Mouse (Mus musculus): ENCODE measurements at regions not wholly inside any gene's neighbourhood (a gene's known extent, or its start where the extent isn't known, plus 50 kb on each side); places are given as distances from the start of the nearest gene placed in this dataset.

GRCm38 (mm10) chr10:126413786-126414185 is 447.8 kb downstream of the Lrig3 start:
- no peaks in the 10 kb centered on the region for H3K4me1 ChIP-seq (ENCODE audit: control insufficient read depth, insufficient read depth, low read length)
- WGBS: 52% methylated on average over 7 of the region's 7 CpGs
- H3K9me3 ChIP-seq (ENCODE audit: control insufficient read depth, low read length): peaks cover 7% of the 10 kb centered on the region; the same call in 1 of the 2 replicates
- no peak overlapping the region for H3K4me2 ChIP-seq (replicated peaks; ENCODE audit: low read depth, low read length)
- H3K4me3 ChIP-seq (ENCODE audit: low read length): no peak overlapping the region
- no peak overlapping the region for H3K27ac ChIP-seq (ENCODE audit: low read depth, low read length)
- no peaks in the 10 kb centered on the region for H3K36me3 ChIP-seq (ENCODE audit: control insufficient read depth, insufficient read depth, low read length)
- no peak for ATAC-seq (ENCODE audit: low FRiP score, low TSS enrichment)
- H3K27me3 ChIP-seq (ENCODE audit: control insufficient read depth, insufficient read depth, low read length): no peaks in the 10 kb centered on the region
- H3K9ac ChIP-seq (ENCODE audit: low read depth, low read length): no peak overlapping the region

DNA sequence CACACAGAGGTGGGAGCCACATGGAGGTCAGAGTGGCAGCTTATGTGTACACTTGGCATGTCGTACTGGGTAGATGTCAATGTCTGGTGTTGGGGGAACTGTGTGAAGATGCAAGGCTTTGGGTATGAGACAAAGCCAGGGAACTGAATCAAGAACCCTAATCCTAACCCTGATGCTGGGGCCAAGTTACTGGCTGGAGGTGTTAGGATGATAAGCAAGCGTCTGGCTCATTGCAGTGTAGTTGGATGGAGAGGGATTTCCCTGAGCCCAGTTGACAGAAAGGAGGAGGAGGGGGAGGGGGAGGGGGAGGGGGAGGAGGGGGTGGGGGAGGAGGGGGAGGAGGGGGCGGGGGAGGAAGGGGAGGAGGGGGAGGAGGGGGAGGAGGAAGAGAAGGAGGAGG is 426.3 kb downstream of the Lrig3 start:
- H3K27ac ChIP-seq (ENCODE audit: low read depth, low read length): no peak overlapping the region
- no peaks in the 10 kb centered on the region for H3K36me3 ChIP-seq (ENCODE audit: control insufficient read depth, insufficient read depth, low read length)
- H3K27me3 ChIP-seq (ENCODE audit: control insufficient read depth, insufficient read depth, low read length): no peaks in the 10 kb centered on the region
- no peak overlapping the region for H3K4me3 ChIP-seq (ENCODE audit: low read length)
- no peak overlapping the region for H3K9ac ChIP-seq (ENCODE audit: low read depth, low read length)
- H3K4me1 ChIP-seq (ENCODE audit: control insufficient read depth, insufficient read depth, low read length): no peaks in the 10 kb centered on the region
- WGBS: 88% methylated on average over 2 of the region's 3 CpGs
- H3K4me2 ChIP-seq (replicated peaks; ENCODE audit: low read depth, low read length): no peak overlapping the region
- no peaks in the 10 kb centered on the region for H3K9me3 ChIP-seq (ENCODE audit: control insufficient read depth, low read length)
- ATAC-seq (ENCODE audit: low FRiP score, low TSS enrichment): no peak

DNA sequence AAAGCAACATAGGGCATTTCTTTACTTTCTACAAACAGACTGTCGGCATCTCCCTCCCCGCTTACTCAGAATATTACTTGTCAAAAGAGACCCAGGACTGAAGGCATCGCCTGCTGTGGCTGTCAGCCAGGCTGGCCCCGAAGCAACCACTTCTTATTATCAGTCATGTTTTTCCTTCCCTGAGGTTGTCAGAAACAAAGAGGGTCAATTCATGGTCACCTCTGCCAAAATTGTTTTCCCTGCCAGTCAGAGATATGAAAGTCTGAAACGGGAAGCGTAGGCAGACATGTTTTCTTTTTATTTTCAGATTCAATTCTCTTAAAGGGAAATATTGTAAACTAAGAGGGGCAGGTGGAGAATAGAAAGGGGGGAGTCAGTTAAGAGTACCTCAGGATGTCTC is 425.8 kb downstream of the Lrig3 start:
- Histone ChIP-seq H3K36me3 (ENCODE audit: control insufficient read depth, insufficient read depth, low read length) (no peaks in the 10 kb centered on the region), H3K27ac (ENCODE audit: low read depth, low read length) (no peak overlapping the region), H3K9me3 (ENCODE audit: control insufficient read depth, low read length) (no peaks in the 10 kb centered on the region), H3K4me3 (ENCODE audit: low read length) (no peak overlapping the region), H3K9ac (ENCODE audit: low read depth, low read length) (no peak overlapping the region), H3K27me3 (ENCODE audit: control insufficient read depth, insufficient read depth, low read length) (no peaks in the 10 kb centered on the region), H3K4me1 (ENCODE audit: control insufficient read depth, insufficient read depth, low read length) (no peaks in the 10 kb centered on the region), H3K4me2 (replicated peaks; ENCODE audit: low read depth, low read length) (no peak overlapping the region)
- ATAC-seq (ENCODE audit: low FRiP score, low TSS enrichment): no peak
- 77% methylated on average over 6 of the region's 6 CpGs for WGBS

DNA sequence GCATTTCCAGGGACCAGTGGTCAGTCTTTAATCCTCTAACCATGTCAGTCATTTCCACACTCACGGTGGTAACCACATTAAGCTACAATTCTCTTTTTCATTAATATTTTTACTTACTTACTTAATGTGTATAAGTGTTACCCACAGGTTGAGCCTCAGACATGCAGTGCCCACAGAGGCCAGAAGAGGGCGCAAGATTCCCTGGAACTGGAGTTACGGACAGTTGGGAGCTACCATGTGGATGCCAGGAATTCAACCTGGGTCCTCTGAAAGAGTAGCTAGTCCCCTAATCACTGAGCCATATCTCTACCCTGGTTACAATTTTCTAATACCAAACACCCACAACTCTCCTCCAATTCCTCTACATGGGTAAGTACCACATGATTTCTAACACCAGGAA is 420.5 kb downstream of the Lrig3 start:
- Histone ChIP-seq H3K4me1 (ENCODE audit: control insufficient read depth, insufficient read depth, low read length) (no peaks in the 10 kb centered on the region), H3K4me3 (ENCODE audit: low read length) (no peak overlapping the region), H3K4me2 (replicated peaks; ENCODE audit: low read depth, low read length) (no peak overlapping the region), H3K36me3 (ENCODE audit: control insufficient read depth, insufficient read depth, low read length) (no peaks in the 10 kb centered on the region), H3K27me3 (ENCODE audit: control insufficient read depth, insufficient read depth, low read length) (no peaks in the 10 kb centered on the region), H3K9ac (ENCODE audit: low read depth, low read length) (no peak overlapping the region), H3K27ac (ENCODE audit: low read depth, low read length) (no peak overlapping the region), H3K9me3 (ENCODE audit: control insufficient read depth, low read length) (no peaks in the 10 kb centered on the region)
- ATAC-seq (ENCODE audit: low FRiP score, low TSS enrichment): no peak
- WGBS: 82% methylated on average over 3 of the region's 3 CpGs

DNA sequence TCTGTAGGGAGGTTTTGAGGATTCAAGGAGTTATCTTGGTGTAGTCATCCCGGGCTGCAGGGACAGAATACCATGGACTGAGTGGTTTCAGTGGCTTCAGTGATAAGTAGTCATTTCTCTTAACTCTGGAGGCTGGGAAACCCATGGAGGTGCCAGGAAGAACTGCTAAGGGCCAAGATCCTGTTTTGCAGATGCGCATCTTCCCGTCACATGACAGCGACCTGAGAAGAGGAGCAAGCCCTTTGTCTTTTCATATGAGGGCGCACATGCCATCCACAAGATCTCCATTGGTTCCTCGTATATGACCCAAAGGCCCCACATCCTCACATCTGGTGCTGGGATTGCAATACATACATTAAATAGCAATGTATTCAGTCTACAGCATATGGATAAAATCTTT is 419.7 kb downstream of the Lrig3 start:
- H3K9ac ChIP-seq (ENCODE audit: low read depth, low read length): no peak overlapping the region
- no peaks in the 10 kb centered on the region for H3K36me3 ChIP-seq (ENCODE audit: control insufficient read depth, insufficient read depth, low read length)
- no peaks in the 10 kb centered on the region for H3K27me3 ChIP-seq (ENCODE audit: control insufficient read depth, insufficient read depth, low read length)
- no peak for ATAC-seq (ENCODE audit: low FRiP score, low TSS enrichment)
- H3K4me1 ChIP-seq (ENCODE audit: control insufficient read depth, insufficient read depth, low read length): no peaks in the 10 kb centered on the region
- H3K4me2 ChIP-seq (replicated peaks; ENCODE audit: low read depth, low read length): no peak overlapping the region
- WGBS: 87% methylated on average over 6 of the region's 6 CpGs
- no peak overlapping the region for H3K4me3 ChIP-seq (ENCODE audit: low read length)
- H3K27ac ChIP-seq (ENCODE audit: low read depth, low read length): no peak overlapping the region
- no peaks in the 10 kb centered on the region for H3K9me3 ChIP-seq (ENCODE audit: control insufficient read depth, low read length)

- Histone ChIP-seq H3K9ac (ENCODE audit: low read depth, low read length) (no peak overlapping the region), H3K4me3 (ENCODE audit: low read length) (no peak overlapping the region), H3K27me3 (ENCODE audit: control insufficient read depth, insufficient read depth, low read length) (no peaks in the 10 kb centered on the region), H3K27ac (ENCODE audit: low read depth, low read length) (no peak overlapping the region), H3K4me2 (replicated peaks; ENCODE audit: low read depth, low read length) (no peak overlapping the region), H3K4me1 (ENCODE audit: control insufficient read depth, insufficient read depth, low read length) (no peaks in the 10 kb centered on the region), H3K9me3 (ENCODE audit: control insufficient read depth, low read length) (no peaks in the 10 kb centered on the region), H3K36me3 (ENCODE audit: control insufficient read depth, insufficient read depth, low read length) (no peaks in the 10 kb centered on the region)
- no peak for ATAC-seq (ENCODE audit: low FRiP score, low TSS enrichment)
- WGBS: 82% methylated on average over 2 of the region's 2 CpGs
These were observed 414.4 kb downstream of the Lrig3 start for GRCm38 (mm10) chr10:126380381-126380780.

DNA sequence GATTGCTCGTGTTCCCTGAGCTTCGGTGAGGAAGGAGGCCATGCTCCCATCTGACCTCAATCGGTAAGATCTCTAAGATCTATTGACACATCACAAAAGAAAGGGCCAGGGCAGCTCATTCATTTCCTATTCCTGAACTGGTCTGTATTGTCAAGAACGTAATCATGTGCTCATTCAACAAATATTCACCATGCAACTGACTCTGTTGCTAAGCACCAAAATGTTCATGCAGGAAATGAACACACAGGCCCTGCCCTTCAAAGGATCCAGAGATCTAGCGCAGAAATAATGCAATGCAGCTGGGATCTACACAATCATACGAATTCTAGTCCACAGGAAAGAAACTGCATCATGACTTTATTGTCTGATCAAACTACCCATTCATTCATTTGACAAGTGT is 413.3 kb downstream of the Lrig3 start:
- Histone ChIP-seq H3K4me1 (ENCODE audit: control insufficient read depth, insufficient read depth, low read length) (no peaks in the 10 kb centered on the region), H3K4me2 (replicated peaks; ENCODE audit: low read depth, low read length) (no peak overlapping the region), H3K4me3 (ENCODE audit: low read length) (no peak overlapping the region), H3K9me3 (ENCODE audit: control insufficient read depth, low read length) (no peaks in the 10 kb centered on the region), H3K27me3 (ENCODE audit: control insufficient read depth, insufficient read depth, low read length) (no peaks in the 10 kb centered on the region), H3K36me3 (ENCODE audit: control insufficient read depth, insufficient read depth, low read length) (no peaks in the 10 kb centered on the region), H3K9ac (ENCODE audit: low read depth, low read length) (no peak overlapping the region), H3K27ac (ENCODE audit: low read depth, low read length) (no peak overlapping the region)
- 54% methylated on average over 6 of the region's 6 CpGs for WGBS
- ATAC-seq (ENCODE audit: low FRiP score, low TSS enrichment): no peak

- Histone ChIP-seq H3K4me3 (ENCODE audit: low read length) (no peak overlapping the region), H3K27ac (ENCODE audit: low read depth, low read length) (no peak overlapping the region), H3K36me3 (ENCODE audit: control insufficient read depth, insufficient read depth, low read length) (no peaks in the 10 kb centered on the region), H3K4me2 (replicated peaks; ENCODE audit: low read depth, low read length) (no peak overlapping the region), H3K27me3 (ENCODE audit: control insufficient read depth, insufficient read depth, low read length) (no peaks in the 10 kb centered on the region), H3K9me3 (ENCODE audit: control insufficient read depth, low read length) (no peaks in the 10 kb centered on the region), H3K4me1 (ENCODE audit: control insufficient read depth, insufficient read depth, low read length) (no peaks in the 10 kb centered on the region), H3K9ac (ENCODE audit: low read depth, low read length) (no peak overlapping the region)
- ATAC-seq (ENCODE audit: low FRiP score, low TSS enrichment): no peak
- WGBS: 73% methylated on average over 6 of the region's 6 CpGs
These were observed 407.9 kb downstream of the Lrig3 start for GRCm38 (mm10) chr10:126373906-126374305.

DNA sequence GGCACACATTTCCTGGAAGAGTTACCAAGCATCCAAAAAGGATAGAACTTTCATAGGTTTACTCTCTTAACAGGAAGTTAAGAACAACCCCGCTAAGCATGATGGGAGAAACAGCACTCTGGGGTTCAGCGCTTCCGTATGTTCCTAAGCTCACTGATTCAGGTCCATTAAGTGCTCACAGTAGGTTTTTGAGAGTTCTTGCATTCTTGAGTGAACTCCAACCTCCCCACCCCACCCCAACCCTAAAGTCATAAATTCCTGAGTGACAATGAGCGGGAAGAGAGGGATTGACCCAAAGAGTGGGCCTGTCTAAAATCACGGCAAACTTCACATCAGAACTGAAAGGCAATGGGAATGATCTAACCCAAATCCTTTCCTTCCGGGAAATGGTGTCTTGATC is 405.9 kb downstream of the Lrig3 start:
- 83% methylated on average over 6 of the region's 6 CpGs for WGBS
- Histone ChIP-seq H3K4me3 (ENCODE audit: low read length) (no peak overlapping the region), H3K4me2 (replicated peaks; ENCODE audit: low read depth, low read length) (no peak overlapping the region), H3K36me3 (ENCODE audit: control insufficient read depth, insufficient read depth, low read length) (no peaks in the 10 kb centered on the region), H3K9ac (ENCODE audit: low read depth, low read length) (no peak overlapping the region), H3K27me3 (ENCODE audit: control insufficient read depth, insufficient read depth, low read length) (no peaks in the 10 kb centered on the region), H3K27ac (ENCODE audit: low read depth, low read length) (no peak overlapping the region), H3K9me3 (ENCODE audit: control insufficient read depth, low read length) (no peaks in the 10 kb centered on the region), H3K4me1 (ENCODE audit: control insufficient read depth, insufficient read depth, low read length) (no peaks in the 10 kb centered on the region)
- no peak for ATAC-seq (ENCODE audit: low FRiP score, low TSS enrichment)

- no peaks in the 10 kb centered on the region for H3K36me3 ChIP-seq (ENCODE audit: control insufficient read depth, insufficient read depth, low read length)
- H3K9me3 ChIP-seq (ENCODE audit: control insufficient read depth, low read length): no peaks in the 10 kb centered on the region
- no peaks in the 10 kb centered on the region for H3K4me1 ChIP-seq (ENCODE audit: control insufficient read depth, insufficient read depth, low read length)
- no peak overlapping the region for H3K27ac ChIP-seq (ENCODE audit: low read depth, low read length)
- H3K9ac ChIP-seq (ENCODE audit: low read depth, low read length): no peak overlapping the region
- no peak overlapping the region for H3K4me3 ChIP-seq (ENCODE audit: low read length)
- H3K4me2 ChIP-seq (replicated peaks; ENCODE audit: low read depth, low read length): no peak overlapping the region
- ATAC-seq (ENCODE audit: low FRiP score, low TSS enrichment): no peak
- WGBS: 83% methylated on average over 11 of the region's 11 CpGs
- H3K27me3 ChIP-seq (ENCODE audit: control insufficient read depth, insufficient read depth, low read length): no peaks in the 10 kb centered on the region
These were observed 383.1 kb downstream of the Lrig3 start for GRCm38 (mm10) chr10:126349076-126349475.
